Mouse (Mus musculus) heart, postnatal 10 days (tissue): ENCODE data around the gene Hoxb9. TPM values are rescaled to one million over a fixed set of nuclear protein-coding genes. Genes with fewer than 3 reads are reported as not detected.

Source experiments
- DNase-seq, 2 experiments: peaks; one replicate each; pipeline ENCODE4 v3.0.0; 2021
- intact Hi-C: fragments of 180-260 bp; cut with DNase I; formaldehyde crosslinking; loops from one replicate; pipeline ENCODE4 v1.15.1; 2025
- total RNA-seq, 2 experiments: library from RNA; stranded (reverse); gene quantifications; 2 replicates each; pipeline ENCODE4 v1.2.3; 2021

Gene Hoxb9
- total RNA-seq, 2 experiments from 2014 or later, result not detected

- DNase-seq, result no peak
- intact Hi-C loops, result loop anchor here (2.0 kb wide), 1 partner anchor 100 kb away; no protein-coding TSS in a partner anchor
These were observed 39.8 kb downstream of the Hoxb9 start for GRCm38 (mm10) chr11:96311097-96311496.

GRCm38 (mm10) chr11:96311520-96312417 lies 40.5 kb downstream of the Hoxb9 start:
- intact Hi-C loops, result loop anchor here (2.0 kb wide), 1 partner anchor 99 kb away; no protein-coding TSS in a partner anchor
- peak; percentile 69 to 72 for DNase-seq

- intact Hi-C loops, result no loop called here
These were observed 41.9 kb downstream of the Hoxb9 start for GRCm38 (mm10) chr11:96313134-96313533.

GRCm38 (mm10) chr11:96313806-96314428 lies 42.7 kb downstream of the Hoxb9 start:
- no peak for DNase-seq
- intact Hi-C loops, result loop anchor here (2.0 kb wide), 1 partner anchor 39 kb away; no protein-coding TSS in a partner anchor

More at GRCm38 (mm10) chr11:96313134-96313533, 41.9 kb downstream of the Hoxb9 start:
- DNase-seq, result no peak

GRCm38 (mm10) chr11:96314671-96315343 lies 43.5 kb downstream of the Hoxb9 start:
- intact Hi-C loops, result loop anchor here (2.0 kb wide), 1 partner anchor 38 kb away; no protein-coding TSS in a partner anchor

GRCm38 (mm10) chr11:96315344-96315681 lies 44.1 kb downstream of the Hoxb9 start:
- no peak for DNase-seq
- intact Hi-C loops, result loop anchor here (2.0 kb wide), 1 partner anchor 37 kb away; no protein-coding TSS in a partner anchor

More at GRCm38 (mm10) chr11:96314671-96315343, 43.5 kb downstream of the Hoxb9 start:
- peak in 1 of 2 experiments; percentile 39 for DNase-seq

- intact Hi-C loops, result no loop called here
- DNase-seq, result no peak
These were observed 45.7 kb downstream of the Hoxb9 start for GRCm38 (mm10) chr11:96316696-96317607.

GRCm38 (mm10) chr11:96317608-96318367 lies 46.5 kb downstream of the Hoxb9 start, which contains the start of gene Hoxb4:
Gene Hoxb4 (plus strand): TSS chr11:96318267.
- intact Hi-C loops, result no loop called here

GRCm38 (mm10) chr11:96318368-96319070 lies 47.3 kb downstream of the Hoxb9 start:
- intact Hi-C loops, result no loop called here
- DNase-seq, result peak in 1 of 2 experiments; percentile 57

More at GRCm38 (mm10) chr11:96317608-96318367, 46.5 kb downstream of the Hoxb9 start, which contains the start of gene Hoxb4:
- DNase-seq, result no peak

- intact Hi-C loops, result no loop called here
- DNase-seq, result no peak
These were observed 48.0 kb downstream of the Hoxb9 start for GRCm38 (mm10) chr11:96319071-96319902.

- intact Hi-C loops, result no loop called here
These were observed 48.7 kb downstream of the Hoxb9 start for GRCm38 (mm10) chr11:96319910-96320309.

GRCm38 (mm10) chr11:96320688-96321087 lies 49.4 kb downstream of the Hoxb9 start:
- intact Hi-C loops, result no loop called here
- no peak for DNase-seq

More at GRCm38 (mm10) chr11:96319910-96320309, 48.7 kb downstream of the Hoxb9 start:
- no peak for DNase-seq

- intact Hi-C loops, result no loop called here
- no peak for DNase-seq
These were observed 50.6 kb downstream of the Hoxb9 start for GRCm38 (mm10) chr11:96321846-96322245.

- no peak for DNase-seq
- intact Hi-C loops, result no loop called here
These were observed 51.5 kb downstream of the Hoxb9 start for GRCm38 (mm10) chr11:96322738-96323137.

- DNase-seq, result no peak
- intact Hi-C loops, result no loop called here
These were observed 51.9 kb downstream of the Hoxb9 start, which contains the start of gene Hoxb3 for GRCm38 (mm10) chr11:96323154-96323553. Gene Hoxb3 (plus strand): TSS chr11:96323326.

- intact Hi-C loops, result no loop called here
- DNase-seq, result no peak
These were observed 52.9 kb downstream of the Hoxb9 start for GRCm38 (mm10) chr11:96324125-96324524.

- intact Hi-C loops, result no loop called here
These were observed 53.7 kb downstream of the Hoxb9 start for GRCm38 (mm10) chr11:96324965-96325364.

More at GRCm38 (mm10) chr11:96324965-96325364, 53.7 kb downstream of the Hoxb9 start:
- no peak for DNase-seq
